Mouse (Mus musculus) R1 (cell line): ENCODE results near the gene D730048I06Rik.

Experiments
- DNase-seq: peaks from one replicate; pipeline ENCODE4 v3.0.0-alpha.2; 2018; ENCODE audit warnings: low read depth, low spot score

Gene D730048I06Rik

DNA sequence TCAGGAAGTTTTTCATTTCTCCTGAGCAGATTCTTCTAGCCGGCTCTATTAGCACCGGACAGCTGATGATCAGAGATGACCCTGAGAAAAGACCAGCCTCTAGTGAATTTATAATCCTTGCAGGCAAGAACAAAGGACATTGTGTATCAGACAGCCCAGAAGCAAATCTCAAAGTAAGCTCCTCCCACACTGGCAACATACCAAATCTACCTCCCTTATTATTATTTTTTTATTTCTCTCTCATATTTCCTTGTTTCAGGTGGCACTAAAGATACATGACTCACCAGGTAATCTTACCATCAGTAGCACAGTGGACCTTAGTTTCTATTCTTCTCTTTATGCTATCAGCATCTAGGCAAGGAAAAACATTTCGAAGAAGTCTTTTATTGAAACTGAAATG lies at the start of gene D730048I06Rik, which contains the start of gene Gm27235:
D730048I06Rik (minus strand) TSS at position 112 of the 400 bp plus-strand sequence.
Gm27235 (minus strand) TSS at position 101 of the 400 bp plus-strand sequence.
- no peak for DNase-seq

GRCm38 (mm10) chr9:35817881-35818280 lies 28.0 kb upstream of the D730048I06Rik start:
- peak; percentile 52 for DNase-seq

DNA sequence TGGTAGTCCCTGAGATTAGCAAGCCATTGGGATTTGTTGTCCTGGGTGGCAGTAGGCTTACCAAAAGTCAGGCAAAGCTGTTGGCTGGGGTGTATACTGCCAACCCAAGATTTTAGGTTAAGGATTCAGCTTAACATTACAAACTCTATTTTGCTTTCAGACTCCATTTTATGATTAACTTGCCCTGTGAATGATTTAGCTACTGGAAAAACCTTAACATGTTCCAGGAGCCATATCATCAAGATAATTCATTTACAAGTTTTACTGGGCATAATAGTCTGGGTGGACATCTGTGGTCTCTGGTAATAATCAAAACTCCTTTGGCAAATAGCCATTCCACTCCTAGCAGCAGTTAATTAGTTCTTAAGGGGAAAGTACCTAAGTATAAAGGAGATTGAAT lies 8.2 kb upstream of the D730048I06Rik start:
- no peak for DNase-seq

DNA sequence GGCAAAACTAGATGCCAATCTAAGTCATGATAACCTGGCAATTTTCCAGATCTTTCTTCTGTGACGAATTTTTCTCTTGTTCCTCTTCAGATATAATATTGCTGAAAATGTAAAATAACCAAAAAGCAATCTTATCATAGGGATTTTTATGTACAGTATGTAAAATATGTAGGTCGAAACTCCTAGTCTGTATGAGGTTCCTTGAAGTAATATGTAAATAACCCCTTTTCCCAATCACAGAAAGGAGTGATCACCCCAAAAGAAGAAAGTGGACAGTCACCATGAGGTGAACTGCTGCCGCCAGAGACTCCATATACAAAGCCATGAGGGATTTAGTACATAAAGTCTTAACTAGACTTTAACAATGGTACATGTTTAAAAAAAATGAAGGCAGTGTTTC lies 11.9 kb downstream of the D730048I06Rik start, which contains the start of gene Gm17727:
Gm17727 (minus strand) TSS at position 101 of the 400 bp plus-strand sequence.
- no peak for DNase-seq

DNA sequence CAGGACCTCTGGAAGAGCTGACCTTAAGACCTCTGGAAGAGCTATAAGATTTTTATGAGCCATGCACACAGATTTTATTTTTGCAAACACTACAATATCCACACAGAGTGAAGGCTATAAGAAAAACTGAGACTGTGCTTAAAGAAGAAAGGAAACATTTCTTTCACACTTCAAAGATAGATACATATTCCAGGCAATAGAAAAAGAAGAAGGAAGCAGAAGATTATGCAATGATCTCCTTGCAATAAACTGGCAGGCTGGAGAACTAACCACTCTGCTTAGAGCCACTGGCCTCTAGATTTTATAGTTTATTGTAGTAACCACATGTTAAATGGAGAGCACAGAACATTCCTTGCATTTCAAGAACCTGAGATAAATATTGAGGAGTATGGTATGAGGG lies 33.1 kb downstream of the D730048I06Rik start:
- DNase-seq = no peak

- no peak for DNase-seq
These were observed 49.2 kb downstream of the D730048I06Rik start, which contains the start of gene Gm17677 for GRCm38 (mm10) chr9:35740749-35741148. TSS of gene Gm17677 (plus strand) at chr9:35741049.
